Mouse (Mus musculus) forebrain, embryonic 15.5 days (tissue): ENCODE measurements around the gene Litaf. TPM values are rescaled to one million over a fixed set of nuclear protein-coding genes. Genes with fewer than 3 reads are reported as not detected.

Experiments used
- ATAC-seq: fragments of 200-750 bp; cut with Nextera tagmentation; replicated peaks from 2 replicates; pipeline ENCODE4 v1.8.0; 2017; ENCODE audit warnings: mild to moderate bottlenecking, moderate TSS enrichment, moderate library complexity
- H3K27ac ChIP-seq: fragments of 300-500 bp; sonication (generic); replicated peaks from 2 replicates; pipeline ENCODE4 v1.5.1; 2015; ENCODE audit warnings: mild to moderate bottlenecking, inconsistent platforms
- H3K27me3 ChIP-seq: fragments of 300-500 bp; sonication (generic); 2 replicates; pipeline ENCODE4 v1.6.1; 2015; ENCODE audit warnings: inconsistent platforms
- H3K36me3 ChIP-seq: fragments of 300-500 bp; sonication (generic); 2 replicates; pipeline ENCODE4 v1.6.1; 2015; ENCODE audit warnings: mild to moderate bottlenecking, inconsistent platforms
- H3K4me1 ChIP-seq: fragments of 300-500 bp; sonication (generic); 2 replicates; pipeline ENCODE4 v1.6.1; 2015; ENCODE audit warnings: inconsistent platforms
- H3K4me2 ChIP-seq: fragments of 300-500 bp; sonication (generic); replicated peaks from 2 replicates; pipeline ENCODE4 v1.6.1; 2015; ENCODE audit warnings: mild to moderate bottlenecking, inconsistent platforms
- H3K4me3 ChIP-seq: fragments of 300-500 bp; sonication (generic); 2 replicates; pipeline ENCODE4 v1.5.1; 2015; ENCODE audit warnings: mild to moderate bottlenecking, inconsistent platforms
- H3K9ac ChIP-seq: fragments of 300-500 bp; sonication (generic); replicated peaks from 2 replicates; pipeline ENCODE4 v1.6.1; 2015; ENCODE audit warnings: mild to moderate bottlenecking, inconsistent platforms
- H3K9me3 ChIP-seq: fragments of 300-500 bp; sonication (generic); 2 replicates; pipeline ENCODE4 v1.6.1; 2016; ENCODE audit warnings: inconsistent platforms
- WGBS: fragments of 180-500 bp; shearing (Covaris S2); methylation state at CpG from one replicate; pipeline ENCODE4 v1.1.7; 2015; ENCODE audit warnings: mixed read lengths; 5-methylcytosine and 5-hydroxymethylcytosine counted together
- polyA plus RNA-seq: library from polyadenylated mRNA; unstranded; fragments of >200 nt; fragmentation: Nextera tagmentation; extraction: Ambion mirVana; gene quantifications from 2 replicates; pipeline ENCODE4 v1.2.1, GENCODE M21; 2015

Litaf gene
- polyA plus RNA-seq, 1 experiment from 2014 or later: 48.5 TPM

DNA sequence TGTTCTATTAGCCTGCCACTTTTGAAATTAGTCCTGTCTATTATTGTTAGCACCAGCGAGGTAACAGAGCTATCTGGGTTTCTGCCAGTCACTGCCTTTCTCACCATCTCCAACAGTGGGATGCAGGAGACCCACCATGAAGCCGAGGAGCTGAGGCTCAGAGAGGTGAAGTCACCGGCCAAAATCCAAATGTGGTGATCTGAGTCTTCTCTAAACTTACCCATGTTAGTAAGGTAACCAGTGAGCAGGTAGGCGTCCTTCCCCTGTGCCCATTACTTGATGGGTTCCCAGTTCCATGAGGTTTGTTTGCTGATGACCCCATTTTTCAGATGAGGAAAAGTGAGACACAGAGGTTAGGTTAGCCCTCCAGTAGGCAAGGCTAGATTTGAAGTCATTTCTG lies 1.6 kb downstream of the Litaf start:
- no peak overlapping the region for H3K4me2 ChIP-seq
- H3K36me3 ChIP-seq: no peaks in the 10 kb centered on the region
- H3K4me1 ChIP-seq: peaks cover 47% of the 10 kb centered on the region
- H3K4me3 ChIP-seq: no peak overlapping the region
- WGBS: 91% methylated on average over 4 of the region's 4 CpGs
- no peaks in the 10 kb centered on the region for H3K27me3 ChIP-seq
- H3K9me3 ChIP-seq: no peaks in the 10 kb centered on the region
- H3K9ac ChIP-seq: no peak overlapping the region
- no peak overlapping the region for H3K27ac ChIP-seq
- no peak for ATAC-seq

DNA sequence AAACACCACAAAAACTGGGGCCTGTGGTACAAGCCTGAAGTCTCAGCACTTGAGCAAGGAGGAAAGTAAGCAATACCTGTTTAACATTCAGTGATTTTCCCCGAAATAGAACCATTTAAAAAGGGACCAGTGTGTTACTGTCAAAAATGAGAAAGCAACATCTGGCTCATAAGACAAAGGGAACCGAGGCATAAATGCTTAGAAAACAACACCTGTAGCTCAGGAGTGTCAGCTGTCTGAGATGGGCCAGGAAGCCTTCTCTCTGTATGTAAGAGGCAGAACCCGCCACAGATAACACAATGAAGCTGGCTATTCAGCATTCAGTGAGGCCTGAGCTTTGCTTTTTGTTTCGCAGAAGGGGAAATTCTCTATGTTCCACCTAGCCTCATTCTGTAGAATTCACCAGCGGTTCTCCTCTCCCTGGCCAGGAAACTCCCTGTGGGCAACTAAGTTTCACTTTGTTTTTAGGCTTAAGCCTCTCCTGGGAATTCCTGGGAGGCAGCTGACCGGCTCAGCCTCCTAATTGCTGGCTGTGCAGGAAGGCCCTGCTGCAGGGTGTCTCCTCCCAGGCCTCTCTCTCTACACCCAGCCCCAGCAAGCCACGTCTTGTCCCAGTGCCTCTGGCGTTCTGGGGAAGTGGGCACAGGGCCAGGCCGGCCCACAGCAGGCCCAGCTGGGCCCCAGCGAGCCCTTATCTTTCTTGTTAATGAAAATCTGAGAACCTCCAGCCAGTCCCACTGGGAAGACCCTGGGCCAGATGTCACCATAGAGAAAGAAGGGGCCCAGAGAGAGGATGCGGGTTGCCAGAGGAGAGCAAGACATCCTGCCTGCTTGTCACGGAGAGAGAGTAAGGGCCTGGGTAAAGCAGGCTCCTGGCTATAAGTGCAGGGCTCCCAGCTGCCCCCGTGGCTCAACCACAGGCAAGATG lies 2.9 kb downstream of the Litaf start:
- no peaks in the 10 kb centered on the region for H3K9me3 ChIP-seq
- H3K27ac ChIP-seq: peak overlapping the region; percentile 76
- WGBS: 12% methylated on average over 13 of the region's 13 CpGs
- H3K27me3 ChIP-seq: no peaks in the 10 kb centered on the region
- 0 out of 2 replicates have a peak overlapping the region, but pooled peaks have one; percentile 11 for H3K9ac ChIP-seq
- no peaks in the 10 kb centered on the region for H3K36me3 ChIP-seq
- no peak for ATAC-seq
- peaks cover 35% of the 10 kb centered on the region for H3K4me1 ChIP-seq
- no peak overlapping the region for H3K4me3 ChIP-seq
- H3K4me2 ChIP-seq: no peak overlapping the region; the same call in 1 of the 2 replicates

DNA sequence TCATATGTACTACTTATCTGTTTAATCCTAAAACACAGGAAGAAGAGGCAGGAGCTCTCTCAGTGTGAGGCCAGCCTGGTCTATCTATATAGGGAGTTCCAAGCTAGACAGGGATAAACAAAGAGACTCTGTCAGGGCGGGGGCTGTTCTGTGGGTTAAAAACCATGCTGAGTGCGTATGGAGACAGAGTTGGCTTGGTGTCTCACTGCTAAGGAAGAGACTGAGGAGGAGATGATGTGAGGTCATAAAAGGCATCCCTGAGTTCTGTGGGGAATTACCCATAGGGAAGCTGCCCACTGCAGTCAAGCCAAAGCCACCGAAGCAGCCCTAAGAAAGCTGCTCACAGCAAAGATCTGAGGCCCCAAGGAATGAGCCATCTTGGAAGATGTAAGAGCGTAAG lies 5.3 kb downstream of the Litaf start, which contains the start of gene Snn:
Gene Snn (plus strand): TSS at position 301 of the 400 bp plus-strand sequence.
- 94% methylated on average over 4 of the region's 4 CpGs for WGBS
- H3K27me3 ChIP-seq: no peaks in the 10 kb centered on the region

DNA sequence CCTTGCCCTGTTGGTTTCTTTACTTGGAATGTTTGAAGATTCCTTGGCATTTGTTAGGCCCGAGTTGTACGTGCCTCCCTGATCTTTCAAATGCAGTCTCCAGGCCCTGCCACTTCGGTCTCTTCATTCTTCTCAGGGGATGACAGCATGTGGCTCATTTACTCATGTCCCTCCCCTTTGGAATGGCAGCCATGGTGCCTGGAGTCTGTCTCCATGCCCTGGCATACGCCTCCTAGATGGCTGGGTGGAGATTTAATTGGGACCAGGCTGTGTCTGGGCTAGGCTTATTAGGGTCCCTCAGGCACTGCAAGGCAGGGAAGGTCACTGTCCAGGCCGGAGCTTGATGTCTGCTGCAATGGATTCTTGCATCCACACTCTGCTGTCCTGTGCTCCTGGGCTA lies 10.0 kb downstream of the Litaf start:
- no peak for ATAC-seq
- Histone ChIP-seq H3K27ac (no peak overlapping the region), H3K9me3 (no peaks in the 10 kb centered on the region), H3K4me3 (no peak overlapping the region), H3K36me3 (no peaks in the 10 kb centered on the region), H3K27me3 (no peaks in the 10 kb centered on the region), H3K4me1 (no peaks in the 10 kb centered on the region), H3K4me2 (no peak overlapping the region), H3K9ac (no peak overlapping the region)
- WGBS: 66% methylated on average over 5 of the region's 5 CpGs

More for the DNA sequence above, 5.3 kb downstream of the Litaf start, which contains the start of gene Snn:
- Histone ChIP-seq H3K36me3 (no peaks in the 10 kb centered on the region), H3K4me3 (no peak within 1 kb of the TSS), H3K27ac (no peak within 1 kb of the TSS), H3K4me2 (no peak within 1 kb of the TSS), H3K9me3 (no peaks in the 10 kb centered on the region), H3K4me1 (peaks cover 25% of the 10 kb centered on the region), H3K9ac (no peak within 1 kb of the TSS)
- no peak for ATAC-seq

DNA sequence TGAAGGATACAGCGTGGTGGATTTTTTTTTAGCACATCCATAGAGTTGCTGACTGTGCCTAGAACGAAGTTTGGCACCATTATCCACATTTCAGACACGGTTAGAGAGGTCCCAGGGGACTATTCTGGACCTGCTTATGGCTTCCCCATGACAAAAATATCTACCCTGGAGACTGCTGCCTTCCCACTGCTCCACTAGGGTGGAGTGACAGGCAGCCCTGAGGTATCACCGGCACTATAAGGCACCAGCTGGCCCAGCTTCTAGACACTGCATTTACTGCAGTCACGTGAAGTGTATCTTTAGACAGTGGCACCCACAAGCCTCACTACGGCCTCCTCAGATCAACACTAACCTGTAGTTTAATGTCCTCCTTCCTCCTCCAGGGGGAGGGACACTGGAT lies 11.1 kb downstream of the Litaf start:
- WGBS: 90% methylated on average over 6 of the region's 6 CpGs
- H3K9me3 ChIP-seq: no peaks in the 10 kb centered on the region

DNA sequence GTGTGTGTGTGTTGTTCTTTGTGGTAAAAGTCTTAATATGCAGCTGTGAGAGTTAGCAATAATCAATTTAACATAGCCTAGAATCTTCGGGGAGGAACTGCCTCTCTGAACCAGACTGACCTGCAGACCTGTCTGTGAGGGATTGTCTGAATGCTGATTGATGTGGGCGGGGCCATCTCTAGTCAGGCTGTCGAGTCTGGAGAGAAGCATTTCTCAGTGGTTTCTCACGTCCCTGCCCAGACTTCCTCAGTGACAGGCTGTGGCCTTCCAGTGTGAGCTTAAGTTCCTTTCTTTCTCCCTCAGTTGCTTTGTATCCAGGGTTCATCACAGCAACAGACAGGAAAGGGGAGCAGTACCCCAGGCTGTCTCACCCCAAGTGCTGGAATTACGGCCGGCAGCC lies 11.5 kb downstream of the Litaf start:
- Histone ChIP-seq H3K9ac (no peak overlapping the region), H3K27ac (no peak overlapping the region), H3K36me3 (no peaks in the 10 kb centered on the region), H3K4me1 (no peaks in the 10 kb centered on the region), H3K4me2 (no peak overlapping the region), H3K27me3 (no peaks in the 10 kb centered on the region), H3K9me3 (no peaks in the 10 kb centered on the region), H3K4me3 (no peak overlapping the region)
- ATAC-seq: no peak
- 72% methylated on average over 6 of the region's 6 CpGs for WGBS

More for the DNA sequence above, 11.1 kb downstream of the Litaf start:
- ATAC-seq: no peak
- Histone ChIP-seq H3K36me3 (no peaks in the 10 kb centered on the region), H3K27ac (no peak overlapping the region), H3K27me3 (no peaks in the 10 kb centered on the region), H3K4me1 (no peaks in the 10 kb centered on the region), H3K4me2 (no peak overlapping the region), H3K9ac (no peak overlapping the region), H3K4me3 (no peak overlapping the region)

DNA sequence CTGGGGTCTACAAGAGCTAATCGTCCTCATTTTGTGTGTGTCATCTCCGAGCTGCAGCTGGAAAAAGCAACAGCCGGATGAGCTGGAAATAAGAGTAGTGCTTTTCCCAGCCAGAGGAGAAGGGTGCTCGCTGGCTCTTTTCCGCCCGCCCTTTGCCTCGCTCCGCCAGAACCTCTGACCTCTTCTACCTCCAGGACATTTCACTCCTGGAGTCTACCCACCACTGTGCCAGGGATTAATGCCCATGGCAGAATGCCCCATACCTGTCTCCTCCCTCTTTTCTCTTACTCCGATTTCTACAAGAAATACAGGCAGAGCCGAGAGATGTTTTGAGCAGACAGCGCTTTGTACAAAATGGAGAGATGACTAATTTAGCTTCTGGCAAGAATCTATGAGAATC lies 14.8 kb downstream of the Litaf start:
- 89% methylated on average over 11 of the region's 11 CpGs for WGBS
- Histone ChIP-seq H3K4me3 (no peak overlapping the region), H3K9me3 (no peaks in the 10 kb centered on the region), H3K4me2 (no peak overlapping the region), H3K4me1 (no peaks in the 10 kb centered on the region), H3K27ac (no peak overlapping the region), H3K9ac (no peak overlapping the region), H3K36me3 (no peaks in the 10 kb centered on the region), H3K27me3 (no peaks in the 10 kb centered on the region)
- ATAC-seq: no peak

DNA sequence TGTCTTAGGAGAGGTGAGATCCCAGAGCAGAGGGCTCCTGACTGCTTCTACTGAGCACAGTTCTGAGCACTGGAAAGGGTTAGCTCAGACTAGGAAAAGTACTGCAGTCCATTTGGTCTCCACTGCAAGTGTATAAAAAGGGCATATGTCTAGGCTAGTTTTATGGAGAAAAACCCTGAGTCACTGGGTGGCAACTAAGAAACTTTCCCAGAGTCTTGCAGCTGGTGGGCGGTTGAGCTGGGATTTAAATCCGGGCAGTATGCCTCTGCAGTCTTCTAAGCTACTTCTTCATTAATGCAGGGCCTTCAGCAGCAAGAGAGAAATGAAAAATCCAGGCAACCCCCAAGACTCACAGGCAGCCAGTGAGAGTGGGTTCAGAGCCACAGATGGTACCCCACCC lies 15.7 kb downstream of the Litaf start:
- Histone ChIP-seq H3K4me1 (no peaks in the 10 kb centered on the region), H3K4me3 (no peak overlapping the region), H3K4me2 (no peak overlapping the region), H3K27me3 (no peaks in the 10 kb centered on the region), H3K9me3 (no peaks in the 10 kb centered on the region), H3K36me3 (no peaks in the 10 kb centered on the region), H3K9ac (no peak overlapping the region), H3K27ac (no peak overlapping the region)
- WGBS: 72% methylated on average over 2 of the region's 2 CpGs
- ATAC-seq: no peak

DNA sequence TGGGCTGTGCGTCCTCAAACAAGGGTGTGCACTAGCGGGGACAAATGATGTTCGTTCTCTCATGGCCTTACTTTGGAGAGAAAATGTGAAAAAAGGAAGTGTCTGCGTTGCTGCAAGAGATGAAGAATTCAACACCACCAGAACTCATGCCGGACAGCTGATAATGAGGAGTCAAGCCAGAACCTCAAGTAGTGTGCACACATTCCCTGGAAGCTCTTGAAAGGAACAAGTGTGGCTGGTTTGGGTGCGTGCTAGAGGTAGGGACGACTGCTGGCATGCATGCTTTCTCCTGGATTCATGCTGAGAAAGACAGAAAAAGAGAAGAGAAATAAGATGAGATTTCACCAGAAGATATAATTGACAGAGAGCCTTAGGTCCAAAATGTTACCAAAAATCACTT lies 18.8 kb downstream of the Litaf start:
- ATAC-seq: no peak
- no peaks in the 10 kb centered on the region for H3K36me3 ChIP-seq
- WGBS: 89% methylated on average over 7 of the region's 7 CpGs
- no peak overlapping the region for H3K4me2 ChIP-seq
- no peaks in the 10 kb centered on the region for H3K4me1 ChIP-seq
- H3K4me3 ChIP-seq: no peak overlapping the region
- H3K27ac ChIP-seq: no peak overlapping the region
- no peaks in the 10 kb centered on the region for H3K9me3 ChIP-seq
- no peak overlapping the region for H3K9ac ChIP-seq
- H3K27me3 ChIP-seq: no peaks in the 10 kb centered on the region

DNA sequence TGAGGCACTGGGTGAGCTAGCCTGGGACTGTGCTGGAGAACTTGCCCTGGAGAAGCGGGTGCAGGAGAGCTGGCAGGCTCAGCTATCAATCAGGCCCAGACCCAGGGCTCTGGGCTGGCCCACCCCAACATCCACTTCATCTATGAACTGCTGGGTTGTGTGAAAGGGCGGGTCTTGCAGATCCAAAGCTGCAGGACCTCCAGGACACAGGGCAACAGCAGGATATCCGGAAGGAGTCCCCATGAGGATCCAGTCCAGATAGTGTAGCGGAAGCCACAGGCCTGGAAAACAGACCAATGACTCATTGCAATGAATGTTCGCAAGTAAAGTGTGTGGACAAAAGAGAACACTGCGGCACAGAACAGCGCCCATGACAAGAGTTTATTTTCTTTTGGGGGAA lies 19.5 kb downstream of the Litaf start:
- Histone ChIP-seq H3K27me3 (no peaks in the 10 kb centered on the region), H3K36me3 (no peaks in the 10 kb centered on the region), H3K4me1 (no peaks in the 10 kb centered on the region), H3K9ac (no peak overlapping the region), H3K4me2 (no peak overlapping the region), H3K9me3 (no peaks in the 10 kb centered on the region), H3K27ac (no peak overlapping the region), H3K4me3 (no peak overlapping the region)
- 86% methylated on average over 7 of the region's 7 CpGs for WGBS
- no peak for ATAC-seq

DNA sequence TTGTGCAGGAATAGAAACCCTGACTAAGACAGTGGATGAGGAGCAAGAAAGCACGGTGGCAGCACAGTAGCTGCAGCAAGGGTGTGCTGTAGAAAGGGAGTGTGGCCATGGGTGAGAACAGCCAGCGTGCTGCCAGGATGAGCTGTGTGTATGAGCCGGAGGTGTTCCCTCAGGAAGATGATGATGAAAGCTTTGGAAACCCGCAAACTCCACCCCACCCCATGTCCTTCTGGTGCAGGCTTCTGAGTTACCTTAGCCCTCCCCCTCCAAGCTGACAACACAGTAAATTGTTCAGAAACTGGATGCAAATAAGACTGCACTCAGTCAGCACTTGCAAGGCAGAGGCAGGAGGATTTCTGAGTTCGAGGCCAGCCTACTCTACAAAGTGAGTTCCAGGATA lies 22.7 kb downstream of the Litaf start:
- WGBS: 89% methylated on average over 5 of the region's 5 CpGs
- no peak overlapping the region for H3K9ac ChIP-seq

DNA sequence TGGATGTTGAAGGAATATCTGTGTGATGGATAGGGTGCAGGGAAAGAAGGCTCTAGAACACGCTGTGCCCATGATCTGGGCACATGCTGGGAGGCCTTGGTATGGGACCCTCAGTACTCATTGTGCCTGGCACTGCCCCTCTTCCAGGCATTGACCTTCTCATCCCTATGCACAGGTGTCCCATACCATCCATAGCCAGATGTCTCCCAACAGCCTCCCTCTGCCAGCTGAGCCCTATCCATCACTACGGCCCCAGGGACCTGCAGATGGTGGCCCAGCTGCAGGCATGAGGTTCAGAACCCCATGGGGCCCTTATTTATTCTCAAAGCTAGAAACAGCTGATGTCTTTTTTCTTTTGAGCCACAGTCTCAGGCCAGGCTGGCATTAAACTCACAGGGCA lies 25.4 kb downstream of the Litaf start:
- Histone ChIP-seq H3K9me3 (no peaks in the 10 kb centered on the region), H3K4me2 (no peak overlapping the region), H3K4me1 (no peaks in the 10 kb centered on the region), H3K27ac (no peak overlapping the region), H3K27me3 (no peaks in the 10 kb centered on the region), H3K4me3 (no peak overlapping the region), H3K36me3 (no peaks in the 10 kb centered on the region), H3K9ac (no peak overlapping the region)
- 77% methylated on average over 2 of the region's 2 CpGs for WGBS
- no peak for ATAC-seq

More for the DNA sequence above, 22.7 kb downstream of the Litaf start:
- H3K9me3 ChIP-seq: no peaks in the 10 kb centered on the region
- H3K36me3 ChIP-seq: no peaks in the 10 kb centered on the region
- no peaks in the 10 kb centered on the region for H3K27me3 ChIP-seq
- ATAC-seq: no peak
- H3K4me2 ChIP-seq: no peak overlapping the region
- no peak overlapping the region for H3K27ac ChIP-seq
- H3K4me3 ChIP-seq: no peak overlapping the region
- no peaks in the 10 kb centered on the region for H3K4me1 ChIP-seq
